Mouse (Mus musculus): ENCODE data around the gene Pmvk. TPM values are rescaled to one million over a fixed set of nuclear protein-coding genes. Genes with fewer than 3 reads are reported as not detected.

Pmvk gene
- total and polyA plus RNA-seq, 2 experiments from 2014 or later, result 65.4 to 120 TPM

GRCm38 (mm10) chr3:89473838-89474237 lies 19.5 kb downstream of the Pmvk start:
- Histone ChIP-seq H3K4me3 (ENCODE audit: low read length) (no peak overlapping the region), H3K9ac (replicated peaks; ENCODE audit: low read length) (no peak overlapping the region), H3K4me2 (ENCODE audit: low read depth, low read length) (no peak overlapping the region), H3K36me3 (ENCODE audit: insufficient read depth, low read length) (peaks cover under 1% of the 10 kb centered on the region; the same call in 1 of the 2 replicates), H3K4me1 (ENCODE audit: insufficient read depth, low read length) (no peaks in the 10 kb centered on the region), H3K27me3 (ENCODE audit: insufficient read depth, low read length) (no peaks in the 10 kb centered on the region), H3K9me3 (ENCODE audit: low read length) (no peaks in the 10 kb centered on the region), H3K27ac (no peak overlapping the region)
- whole genome bisulfite sequencing, result 75% methylated on average over 6 of the region's 6 CpGs
- ATAC-seq, result no peak
- no peak for TF ChIP-seq CTCF (IDR thresholded peaks at IDR 0.05; ENCODE audit: low read depth)
- DNase-seq (ENCODE audit: low spot score), result no peak

- no peaks in the 10 kb centered on the region for H3K36me3 ChIP-seq (ENCODE audit: insufficient read depth, low read length)
- no peak overlapping the region for H3K9ac ChIP-seq (replicated peaks; ENCODE audit: low read length)
- no peak for ATAC-seq
- no peaks in the 10 kb centered on the region for H3K4me1 ChIP-seq (ENCODE audit: insufficient read depth, low read length)
- 76% methylated on average over 6 of the region's 6 CpGs for WGBS
- H3K4me3 ChIP-seq (ENCODE audit: low read length), result no peak overlapping the region
- no peaks in the 10 kb centered on the region for H3K27me3 ChIP-seq (ENCODE audit: insufficient read depth, low read length)
- H3K4me2 ChIP-seq (ENCODE audit: low read depth, low read length), result no peak overlapping the region
- no peak for DNase-seq (ENCODE audit: low spot score)
- no peaks in the 10 kb centered on the region for H3K9me3 ChIP-seq (ENCODE audit: low read length)
- H3K27ac ChIP-seq, result no peak overlapping the region
- TF ChIP-seq CTCF (IDR thresholded peaks at IDR 0.05; ENCODE audit: low read depth), result no peak
These were observed 24.7 kb downstream of the Pmvk start for GRCm38 (mm10) chr3:89479055-89479454.

- Histone ChIP-seq H3K36me3 (ENCODE audit: insufficient read depth, low read length) (no peaks in the 10 kb centered on the region), H3K4me1 (ENCODE audit: insufficient read depth, low read length) (no peaks in the 10 kb centered on the region), H3K4me3 (ENCODE audit: low read length) (no peak overlapping the region), H3K9ac (replicated peaks; ENCODE audit: low read length) (no peak overlapping the region), H3K9me3 (ENCODE audit: low read length) (no peaks in the 10 kb centered on the region), H3K4me2 (ENCODE audit: low read depth, low read length) (no peak overlapping the region), H3K27ac (no peak overlapping the region), H3K27me3 (ENCODE audit: insufficient read depth, low read length) (no peaks in the 10 kb centered on the region)
- DNase-seq (ENCODE audit: low spot score), result peak; percentile 10
- WGBS, result 41% methylated on average over 2 of the region's 2 CpGs
- ATAC-seq, result no peak
- peak; percentile 72 for TF ChIP-seq CTCF (IDR thresholded peaks at IDR 0.05; ENCODE audit: low read depth)
These were observed 27.1 kb downstream of the Pmvk start for GRCm38 (mm10) chr3:89481488-89481887.

- Histone ChIP-seq H3K4me3 (ENCODE audit: low read length) (no peak overlapping the region), H3K9ac (replicated peaks; ENCODE audit: low read length) (no peak overlapping the region), H3K27me3 (ENCODE audit: insufficient read depth, low read length) (no peaks in the 10 kb centered on the region), H3K4me2 (ENCODE audit: low read depth, low read length) (no peak overlapping the region), H3K4me1 (ENCODE audit: insufficient read depth, low read length) (no peaks in the 10 kb centered on the region), H3K9me3 (ENCODE audit: low read length) (no peaks in the 10 kb centered on the region), H3K27ac (no peak overlapping the region), H3K36me3 (ENCODE audit: insufficient read depth, low read length) (no peaks in the 10 kb centered on the region)
- ATAC-seq (no peak), DNase-seq (ENCODE audit: low spot score) (no peak)
- TF ChIP-seq CTCF (IDR thresholded peaks at IDR 0.05; ENCODE audit: low read depth), result no peak
- WGBS, result 88% methylated on average over 5 of the region's 5 CpGs
These were observed 27.9 kb downstream of the Pmvk start for GRCm38 (mm10) chr3:89482249-89482648.

- Histone ChIP-seq H3K27me3 (ENCODE audit: insufficient read depth, low read length) (no peaks in the 10 kb centered on the region), H3K9ac (replicated peaks; ENCODE audit: low read length) (no peak overlapping the region), H3K4me1 (ENCODE audit: insufficient read depth, low read length) (no peaks in the 10 kb centered on the region), H3K36me3 (ENCODE audit: insufficient read depth, low read length) (no peaks in the 10 kb centered on the region), H3K4me3 (ENCODE audit: low read length) (no peak overlapping the region), H3K4me2 (ENCODE audit: low read depth, low read length) (no peak overlapping the region), H3K27ac (no peak overlapping the region), H3K9me3 (ENCODE audit: low read length) (no peaks in the 10 kb centered on the region)
- WGBS, result 21% methylated on average over 24 of the region's 24 CpGs
- ATAC-seq, result peak; percentile 83
- peak; percentile 66 for DNase-seq (ENCODE audit: low spot score)
- peak; percentile 89 for TF ChIP-seq CTCF (IDR thresholded peaks at IDR 0.05; ENCODE audit: low read depth)
These were observed 30.6 kb downstream of the Pmvk start for GRCm38 (mm10) chr3:89484766-89485524.

GRCm38 (mm10) chr3:89486111-89486510 lies 31.8 kb downstream of the Pmvk start:
- ATAC-seq (no peak), DNase-seq (ENCODE audit: low spot score) (no peak)
- H3K4me3 ChIP-seq (ENCODE audit: low read length), result no peak overlapping the region
- TF ChIP-seq CTCF (IDR thresholded peaks at IDR 0.05; ENCODE audit: low read depth), result no peak
- no peaks in the 10 kb centered on the region for H3K27me3 ChIP-seq (ENCODE audit: insufficient read depth, low read length)
- no peak overlapping the region for H3K4me2 ChIP-seq (ENCODE audit: low read depth, low read length)
- WGBS, result 56% methylated on average over 8 of the region's 8 CpGs
- no peaks in the 10 kb centered on the region for H3K36me3 ChIP-seq (ENCODE audit: insufficient read depth, low read length)
- H3K4me1 ChIP-seq (ENCODE audit: insufficient read depth, low read length), result no peaks in the 10 kb centered on the region
- no peaks in the 10 kb centered on the region for H3K9me3 ChIP-seq (ENCODE audit: low read length)
- H3K9ac ChIP-seq (replicated peaks; ENCODE audit: low read length), result no peak overlapping the region
- H3K27ac ChIP-seq, result no peak overlapping the region

All from hindbrain, postnatal 0 days (tissue).